35 mouse cellular contexts compared by ENCODE assay signal in genomic region chr15:97919217-97919616, GRCm38 (mm10).
"Had no signal": no experiment of that assay in that cellular context is flagged by ENCODE, and none has a peak within 500 bp of the region (broad histone marks: within the 10 kb centered on the region; RNA-seq: fewer than 3 reads in every experiment).

No protein-coding gene starts in this region.

- H3K4me3 ChIP-seq: heart, embryonic 10.5 days; heart, embryonic 12.5 days; heart, embryonic 13.5 days; heart, embryonic 15.5 days; hindbrain, embryonic 10.5 days; hindbrain, embryonic 12.5 days; hindbrain, embryonic 13.5 days; hindbrain, embryonic 15.5 days; intestine, embryonic 15.5 days; kidney, embryonic 15.5 days; layer of hippocampus, adult 2 months had no signal

- H3K4me2 ChIP-seq: heart, embryonic 11.5 days; heart, embryonic 12.5 days; heart, embryonic 13.5 days; heart, embryonic 15.5 days; hindbrain, embryonic 12.5 days; hindbrain, embryonic 13.5 days; hindbrain, embryonic 14.5 days; hindbrain, embryonic 15.5 days; intestine, embryonic 15.5 days; kidney, embryonic 15.5 days had no signal

- H3K27ac ChIP-seq: heart, embryonic 10.5 days; heart, embryonic 13.5 days; heart, embryonic 15.5 days; hindbrain, embryonic 10.5 days; hindbrain, embryonic 12.5 days; hindbrain, embryonic 13.5 days; hindbrain, embryonic 14.5 days; hindbrain, embryonic 15.5 days; hindbrain, postnatal 0 days; intestine, embryonic 15.5 days; kidney, embryonic 15.5 days; kidney, postnatal 0 days; layer of hippocampus, adult 2 months had no signal

- H3K36me3 ChIP-seq: heart, embryonic 10.5 days; heart, embryonic 12.5 days; heart, embryonic 13.5 days; heart, embryonic 15.5 days; hindbrain, embryonic 10.5 days; hindbrain, embryonic 12.5 days; hindbrain, embryonic 13.5 days; hindbrain, embryonic 15.5 days; intestine, embryonic 15.5 days; kidney, embryonic 15.5 days had no signal

- DNase-seq: heart, postnatal 10 days; heart, postnatal 14 days; heart, postnatal 36 days; heart, postnatal 4 days; kidney, adult 11 months; kidney, adult 18-20 months; kidney, adult 2 months; kidney, adult 8-10 months; kidney, adult 9 months; kidney, postnatal 10 days; kidney, postnatal 14 days; kidney, postnatal 25 days; kidney, postnatal 36 days; kidney, postnatal 4 days; layer of hippocampus, adult 9-11 months; layer of hippocampus, postnatal 36 days had no signal

- ATAC-seq: hindbrain, embryonic 16.5 days; hindbrain, postnatal 0 days; inflammation-experienced regulatory T-cells, adult 6 months; intestine, embryonic 15.5 days; intestine, embryonic 16.5 days; intestine, postnatal 0 days had no signal

- H3K27me3 ChIP-seq: heart, embryonic 12.5 days; heart, embryonic 15.5 days; hindbrain, embryonic 12.5 days; hindbrain, embryonic 13.5 days; hindbrain, embryonic 15.5 days; intestine, embryonic 15.5 days; kidney, embryonic 15.5 days had no signal

- H3K9me3 ChIP-seq: heart, embryonic 10.5 days; heart, embryonic 12.5 days; heart, embryonic 13.5 days; heart, embryonic 15.5 days; hindbrain, embryonic 10.5 days; hindbrain, embryonic 12.5 days; hindbrain, embryonic 13.5 days; hindbrain, embryonic 15.5 days; intestine, embryonic 15.5 days; kidney, embryonic 15.5 days had no signal

- H3K9ac ChIP-seq: heart, embryonic 12.5 days; heart, embryonic 13.5 days; heart, embryonic 15.5 days; hindbrain, embryonic 12.5 days; hindbrain, embryonic 13.5 days; hindbrain, embryonic 14.5 days; hindbrain, embryonic 15.5 days; intestine, embryonic 15.5 days; kidney, embryonic 15.5 days had no signal
